Mouse (Mus musculus): ENCODE measurements at regions not wholly inside any gene's neighbourhood (a gene's known extent, or its start where the extent isn't known, plus 50 kb on each side); places are given as distances from the start of the nearest gene placed in this dataset.

GRCm38 (mm10) chr4:84114162-84115040 lies 560.7 kb downstream of the Bnc2 start:
- Histone ChIP-seq H3K36me3 (ENCODE audit: control insufficient read depth, insufficient read depth, low read length) (no peaks in the 10 kb centered on the region), H3K9ac (ENCODE audit: low read depth, low read length) (no peak overlapping the region), H3K4me2 (no peak overlapping the region), H3K9me3 (replicated peaks; ENCODE audit: control insufficient read depth, low read length) (no peaks in the 10 kb centered on the region), H3K27ac (ENCODE audit: low read depth, low read length) (no peak overlapping the region), H3K4me3 (ENCODE audit: low read depth, low read length) (no peak overlapping the region), H3K27me3 (ENCODE audit: control insufficient read depth, insufficient read depth, low read length) (no peaks in the 10 kb centered on the region), H3K4me1 (ENCODE audit: control insufficient read depth, insufficient read depth, low read length) (0 out of 2 replicates have a peak, but pooled peaks cover 2% of the 10 kb centered on the region)
- 72% methylated on average over 10 of the region's 10 CpGs for WGBS (ENCODE audit: insufficient replicate concordance)
- no peak for ATAC-seq (replicated peaks; ENCODE audit: insufficient number of reproducible peaks, low FRiP score, low TSS enrichment)

GRCm38 (mm10) chr4:84118284-84118919 lies 556.7 kb downstream of the Bnc2 start:
- H3K4me1 ChIP-seq (ENCODE audit: control insufficient read depth, insufficient read depth, low read length) = no peaks in the 10 kb centered on the region
- no peak overlapping the region for H3K4me2 ChIP-seq
- 82% methylated on average over 2 of the region's 2 CpGs for WGBS (ENCODE audit: insufficient replicate concordance)
- H3K4me3 ChIP-seq (ENCODE audit: low read depth, low read length) = no peak overlapping the region
- no peaks in the 10 kb centered on the region for H3K36me3 ChIP-seq (ENCODE audit: control insufficient read depth, insufficient read depth, low read length)
- no peak overlapping the region for H3K27ac ChIP-seq (ENCODE audit: low read depth, low read length)
- 0 out of 2 replicates have a peak, but pooled peaks have one; percentile 39 for ATAC-seq (replicated peaks; ENCODE audit: insufficient number of reproducible peaks, low FRiP score, low TSS enrichment)
- no peak overlapping the region for H3K9ac ChIP-seq (ENCODE audit: low read depth, low read length)
- H3K27me3 ChIP-seq (ENCODE audit: control insufficient read depth, insufficient read depth, low read length) = no peaks in the 10 kb centered on the region
- H3K9me3 ChIP-seq (replicated peaks; ENCODE audit: control insufficient read depth, low read length) = no peaks in the 10 kb centered on the region

GRCm38 (mm10) chr4:84119616-84120015 lies 555.5 kb downstream of the Bnc2 start:
- 45% methylated on average over 7 of the region's 7 CpGs for WGBS (ENCODE audit: insufficient replicate concordance)
- H3K36me3 ChIP-seq (ENCODE audit: control insufficient read depth, insufficient read depth, low read length) = no peaks in the 10 kb centered on the region
- no peak overlapping the region for H3K4me2 ChIP-seq
- no peaks in the 10 kb centered on the region for H3K27me3 ChIP-seq (ENCODE audit: control insufficient read depth, insufficient read depth, low read length)
- no peak overlapping the region for H3K9ac ChIP-seq (ENCODE audit: low read depth, low read length)
- H3K4me3 ChIP-seq (ENCODE audit: low read depth, low read length) = no peak overlapping the region
- no peak overlapping the region for H3K27ac ChIP-seq (ENCODE audit: low read depth, low read length)
- no peak for ATAC-seq (replicated peaks; ENCODE audit: insufficient number of reproducible peaks, low FRiP score, low TSS enrichment)
- no peaks in the 10 kb centered on the region for H3K9me3 ChIP-seq (replicated peaks; ENCODE audit: control insufficient read depth, low read length)
- H3K4me1 ChIP-seq (ENCODE audit: control insufficient read depth, insufficient read depth, low read length) = no peaks in the 10 kb centered on the region

- Histone ChIP-seq H3K27ac (ENCODE audit: low read depth, low read length) (no peak overlapping the region), H3K4me1 (ENCODE audit: control insufficient read depth, insufficient read depth, low read length) (no peaks in the 10 kb centered on the region), H3K9ac (ENCODE audit: low read depth, low read length) (no peak overlapping the region), H3K4me3 (ENCODE audit: low read depth, low read length) (no peak overlapping the region), H3K36me3 (ENCODE audit: control insufficient read depth, insufficient read depth, low read length) (no peaks in the 10 kb centered on the region), H3K4me2 (no peak overlapping the region), H3K27me3 (ENCODE audit: control insufficient read depth, insufficient read depth, low read length) (no peaks in the 10 kb centered on the region), H3K9me3 (replicated peaks; ENCODE audit: control insufficient read depth, low read length) (no peaks in the 10 kb centered on the region)
- WGBS (ENCODE audit: insufficient replicate concordance) = 68% methylated on average over 7 of the region's 7 CpGs
- ATAC-seq (replicated peaks; ENCODE audit: insufficient number of reproducible peaks, low FRiP score, low TSS enrichment) = no peak
Observed at GRCm38 (mm10) chr4:84120330-84120729, 554.7 kb downstream of the Bnc2 start.

GRCm38 (mm10) chr4:84121442-84121841 lies 553.6 kb downstream of the Bnc2 start:
- Histone ChIP-seq H3K9ac (ENCODE audit: low read depth, low read length) (no peak overlapping the region), H3K27ac (ENCODE audit: low read depth, low read length) (no peak overlapping the region), H3K4me1 (ENCODE audit: control insufficient read depth, insufficient read depth, low read length) (no peaks in the 10 kb centered on the region), H3K36me3 (ENCODE audit: control insufficient read depth, insufficient read depth, low read length) (no peaks in the 10 kb centered on the region), H3K27me3 (ENCODE audit: control insufficient read depth, insufficient read depth, low read length) (no peaks in the 10 kb centered on the region), H3K4me3 (ENCODE audit: low read depth, low read length) (no peak overlapping the region), H3K4me2 (no peak overlapping the region), H3K9me3 (replicated peaks; ENCODE audit: control insufficient read depth, low read length) (no peaks in the 10 kb centered on the region)
- no peak for ATAC-seq (replicated peaks; ENCODE audit: insufficient number of reproducible peaks, low FRiP score, low TSS enrichment)
- WGBS (ENCODE audit: insufficient replicate concordance) = 60% methylated on average over 10 of the region's 10 CpGs

- H3K9me3 ChIP-seq (replicated peaks; ENCODE audit: control insufficient read depth, low read length) = no peaks in the 10 kb centered on the region
- WGBS (ENCODE audit: insufficient replicate concordance) = 49% methylated on average over 4 of the region's 4 CpGs
- H3K36me3 ChIP-seq (ENCODE audit: control insufficient read depth, insufficient read depth, low read length) = no peaks in the 10 kb centered on the region
- H3K9ac ChIP-seq (ENCODE audit: low read depth, low read length) = no peak overlapping the region
- no peak overlapping the region for H3K27ac ChIP-seq (ENCODE audit: low read depth, low read length)
- no peak overlapping the region for H3K4me2 ChIP-seq
- ATAC-seq (replicated peaks; ENCODE audit: insufficient number of reproducible peaks, low FRiP score, low TSS enrichment) = no peak
- peaks cover 5% of the 10 kb centered on the region for H3K4me1 ChIP-seq (ENCODE audit: control insufficient read depth, insufficient read depth, low read length)
- H3K4me3 ChIP-seq (ENCODE audit: low read depth, low read length) = no peak overlapping the region
- no peaks in the 10 kb centered on the region for H3K27me3 ChIP-seq (ENCODE audit: control insufficient read depth, insufficient read depth, low read length)
Observed at GRCm38 (mm10) chr4:84126400-84126799, 548.7 kb downstream of the Bnc2 start.

GRCm38 (mm10) chr4:84127380-84127779 lies 547.7 kb downstream of the Bnc2 start:
- Histone ChIP-seq H3K36me3 (ENCODE audit: control insufficient read depth, insufficient read depth, low read length) (no peaks in the 10 kb centered on the region), H3K4me3 (ENCODE audit: low read depth, low read length) (no peak overlapping the region), H3K4me1 (ENCODE audit: control insufficient read depth, insufficient read depth, low read length) (peaks cover 5% of the 10 kb centered on the region), H3K9me3 (replicated peaks; ENCODE audit: control insufficient read depth, low read length) (no peaks in the 10 kb centered on the region), H3K9ac (ENCODE audit: low read depth, low read length) (no peak overlapping the region), H3K27ac (ENCODE audit: low read depth, low read length) (no peak overlapping the region), H3K4me2 (no peak overlapping the region), H3K27me3 (ENCODE audit: control insufficient read depth, insufficient read depth, low read length) (no peaks in the 10 kb centered on the region)
- 44% methylated on average over 2 of the region's 2 CpGs for WGBS (ENCODE audit: insufficient replicate concordance)
- no peak for ATAC-seq (replicated peaks; ENCODE audit: insufficient number of reproducible peaks, low FRiP score, low TSS enrichment)

GRCm38 (mm10) chr4:84130840-84131547 lies 544.1 kb downstream of the Bnc2 start:
- Histone ChIP-seq H3K4me3 (ENCODE audit: low read depth, low read length) (no peak overlapping the region), H3K4me2 (no peak overlapping the region), H3K36me3 (ENCODE audit: control insufficient read depth, insufficient read depth, low read length) (no peaks in the 10 kb centered on the region), H3K9ac (ENCODE audit: low read depth, low read length) (no peak overlapping the region), H3K4me1 (ENCODE audit: control insufficient read depth, insufficient read depth, low read length) (peaks cover 5% of the 10 kb centered on the region), H3K27ac (ENCODE audit: low read depth, low read length) (no peak overlapping the region), H3K9me3 (replicated peaks; ENCODE audit: control insufficient read depth, low read length) (no peaks in the 10 kb centered on the region), H3K27me3 (ENCODE audit: control insufficient read depth, insufficient read depth, low read length) (no peaks in the 10 kb centered on the region)
- WGBS (ENCODE audit: insufficient replicate concordance) = 64% methylated on average over 7 of the region's 7 CpGs
- ATAC-seq (replicated peaks; ENCODE audit: insufficient number of reproducible peaks, low FRiP score, low TSS enrichment) = no peak
